Mouse (Mus musculus) embryonic fibroblast, embryonic 13.5 days (primary cell): ENCODE results near the gene Fam234b.

Source experiments
- CTCF ChIP-seq: IDR thresholded peaks from 2 replicates; pipeline ENCODE4 v1.5.1; 2011; ENCODE audit warnings: mild to moderate bottlenecking, control low read depth, low read length, moderate library complexity, borderline replicate concordance; ENCODE audit not compliant: insufficient read depth
- POLR2A ChIP-seq: IDR thresholded peaks from 2 replicates; pipeline ENCODE4 v1.6.1; 2011; ENCODE audit warnings: low read depth, mild to moderate bottlenecking, control low read depth, low read length, moderate library complexity

DNA sequence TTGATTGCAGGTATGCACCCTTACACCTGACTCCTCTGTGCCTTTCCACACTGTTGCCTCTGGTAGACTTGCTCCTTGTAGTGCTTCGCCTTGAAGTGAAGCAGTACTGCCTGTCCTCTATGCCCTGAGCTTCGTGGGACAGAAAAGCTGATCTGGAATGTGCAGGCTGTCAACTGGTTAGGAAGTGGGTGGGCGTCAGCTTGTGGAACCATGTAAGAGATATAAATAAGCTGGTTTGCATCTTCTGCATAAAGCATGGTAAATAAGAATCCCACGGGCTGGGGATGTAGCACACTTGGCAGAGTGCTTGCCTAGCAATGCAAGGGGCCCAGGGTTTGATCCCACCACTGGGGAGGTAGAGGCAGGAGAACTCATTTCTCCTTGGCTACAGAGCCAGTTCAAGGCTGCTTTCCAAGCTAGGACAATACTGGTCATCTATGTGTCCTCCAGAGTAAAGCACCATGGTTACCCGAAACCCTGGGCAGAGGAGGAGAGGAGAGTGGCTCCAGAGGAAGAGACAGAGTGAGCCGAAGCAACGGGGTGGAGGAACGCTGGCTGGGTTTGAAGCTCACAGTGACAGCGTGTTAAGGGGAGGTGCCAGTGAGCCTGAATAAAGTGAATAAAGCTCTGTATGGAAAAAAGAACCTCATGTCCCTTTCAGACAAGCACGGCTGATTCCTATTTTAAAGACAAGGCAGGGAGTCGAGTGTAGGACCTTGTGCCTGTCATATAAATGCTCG, 34.8 kb downstream of the Fam234b start:
- TF ChIP-seq CTCF (no peak), POLR2A (no peak)
